Mouse (Mus musculus) heart, postnatal 36 days (tissue): ENCODE results near the gene Trim44. TPM values are rescaled to one million over a fixed set of nuclear protein-coding genes. Genes with fewer than 3 reads are reported as not detected.

Experiments used
- DNase-seq, 2 experiments: peaks; one replicate each; pipeline ENCODE4 v3.0.0; 2021 to 2022
- intact Hi-C: fragments of 180-260 bp; cut with DNase I; formaldehyde crosslinking; loops from one replicate; pipeline ENCODE4 v1.15.1; 2025
- total RNA-seq, 2 experiments: library from RNA; stranded (reverse); gene quantifications; 2 replicates each; pipeline ENCODE4 v1.2.3; 2021

Gene Trim44
- 10 to 100 TPM; 26.4 to 30.0 TPM for total RNA-seq

DNA sequence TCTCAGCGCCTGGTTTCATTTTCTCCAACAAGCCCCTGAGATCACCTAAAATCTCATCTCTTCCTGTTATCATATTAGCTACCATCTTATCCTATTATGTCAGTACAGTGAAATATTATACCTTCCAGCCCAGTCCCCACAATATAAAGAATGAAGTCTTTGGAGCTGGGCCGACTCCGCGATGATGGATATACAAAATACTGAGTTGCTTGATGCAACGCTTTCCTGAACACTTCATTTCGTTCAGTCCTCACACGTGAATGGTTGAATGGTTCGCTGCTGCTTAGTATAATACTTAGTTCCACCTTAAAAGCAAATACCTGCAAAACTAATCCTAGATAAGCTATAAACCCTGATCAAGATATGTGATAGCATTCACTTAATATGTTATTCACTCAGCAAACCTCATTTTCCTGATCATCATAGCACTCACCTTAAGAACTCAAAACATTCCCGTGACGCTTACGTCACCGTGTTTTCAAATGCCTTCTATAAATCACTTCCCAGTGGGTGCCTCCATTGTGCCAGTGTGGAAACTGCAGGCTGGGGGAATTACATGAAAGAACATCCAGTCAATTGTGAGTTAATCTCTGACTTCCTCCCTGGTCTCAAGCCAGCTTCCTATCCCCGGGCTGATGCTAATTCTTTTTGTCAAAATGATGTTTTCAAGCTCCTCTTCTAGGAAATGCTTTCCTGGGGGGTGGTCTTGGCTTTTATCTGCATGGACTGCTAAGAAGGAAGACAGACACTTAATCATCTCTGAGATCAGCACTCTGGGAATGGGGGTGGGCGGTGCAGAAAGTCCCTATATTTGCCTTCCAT is at the start of gene Trim44:
TSS of gene Trim44 (minus strand) at position 466 of the 822 bp plus-strand sequence.
- intact Hi-C loops: no loop called here
- no peak for DNase-seq

DNA sequence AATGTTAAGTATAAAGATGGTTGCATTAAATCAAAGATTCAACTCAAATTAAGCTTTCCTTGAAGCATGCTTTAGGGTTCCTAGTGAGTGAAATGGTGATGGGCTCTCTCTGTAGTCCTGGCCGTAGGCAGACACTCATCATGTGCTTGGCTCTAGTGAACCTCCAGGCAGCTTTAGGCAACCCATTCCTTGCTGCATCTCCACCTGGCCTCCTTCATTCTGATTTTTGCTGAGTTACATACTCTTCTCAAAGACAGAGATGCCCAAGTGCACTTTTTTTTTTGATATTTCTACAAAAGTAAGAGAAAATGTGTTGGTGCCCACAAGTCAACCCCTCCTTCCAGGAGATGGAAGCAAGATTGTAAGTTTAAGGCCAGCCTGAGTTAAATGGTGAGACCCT is 47.5 kb upstream of the Trim44 start:
- DNase-seq: no peak
- intact Hi-C loops: loop anchor here (10.0 kb wide), 1 partner anchor 760 kb away; no protein-coding TSS in a partner anchor

DNA sequence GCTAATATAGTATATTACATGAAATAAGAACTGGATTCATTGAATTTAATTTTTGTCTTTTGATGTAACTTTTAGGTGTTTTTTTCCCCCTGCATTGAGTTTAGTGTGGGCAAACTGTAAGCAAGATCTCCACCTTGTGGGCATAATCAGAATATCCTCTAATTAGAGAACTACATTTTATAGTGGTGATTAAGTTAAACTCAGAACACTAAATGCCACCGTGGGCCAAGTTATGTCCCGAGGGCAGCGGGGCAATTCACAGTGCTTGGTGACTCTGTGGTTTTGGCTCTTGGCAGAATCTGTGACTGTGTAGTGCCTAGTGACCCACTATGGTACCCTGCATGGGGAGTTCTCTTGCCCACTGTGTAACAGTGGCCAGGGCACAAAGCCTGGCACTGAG is 45.8 kb upstream of the Trim44 start:
- intact Hi-C loops: loop anchor here (1.0 to 10.0 kb wide), 7 partner anchors 53 to 759 kb away; partner anchors contain the start of gene Ldlrad3
- DNase-seq: no peak

DNA sequence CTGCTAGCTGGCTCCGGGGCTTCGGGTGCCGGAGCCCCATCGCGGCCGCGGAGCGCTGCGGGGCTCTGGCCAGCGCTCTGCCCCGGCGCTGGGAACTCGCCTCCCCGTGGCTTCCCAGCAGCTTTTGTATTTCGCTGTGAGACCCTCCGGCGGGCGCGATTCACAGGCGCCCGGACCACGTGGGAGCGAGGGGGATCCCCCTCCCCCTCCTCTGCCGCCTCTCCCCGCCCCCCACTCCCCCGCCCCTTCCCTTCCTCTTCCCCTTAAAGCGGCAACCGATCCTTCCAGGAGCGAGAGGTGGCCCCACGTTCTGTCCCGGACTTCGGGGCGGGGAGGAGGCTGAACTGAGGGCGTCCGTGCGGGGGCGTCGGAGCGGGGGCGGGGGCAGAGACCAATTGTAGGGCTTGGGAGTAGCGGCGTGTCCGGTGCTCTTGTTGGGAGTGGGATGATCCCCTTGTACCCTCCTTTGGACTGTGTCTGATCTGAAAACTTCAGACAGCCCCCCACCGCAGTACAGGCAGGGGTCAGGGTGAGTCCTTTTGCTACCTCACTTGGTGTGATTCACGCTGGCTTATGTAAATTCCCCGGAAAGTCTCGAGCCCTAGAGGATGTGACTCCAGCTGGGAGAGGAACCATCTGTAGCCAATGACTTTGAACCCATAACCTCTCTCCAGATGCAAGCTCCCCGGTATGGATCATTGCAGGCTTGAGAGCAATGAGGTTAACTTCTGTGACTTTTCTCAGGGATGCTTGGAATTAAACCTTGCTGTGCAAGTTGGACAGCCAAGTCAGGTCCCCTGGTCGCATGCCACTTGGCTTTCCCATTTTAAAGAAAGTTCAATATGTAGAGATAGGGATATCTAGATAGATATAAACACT is 44.3 kb upstream of the Trim44 start, which contains the start of gene Fjx1:
TSS of gene Fjx1 (minus strand) at position 829 of the 879 bp plus-strand sequence.
- peak; percentile 24 to 47 for DNase-seq
- intact Hi-C loops: loop anchor here (2.0 to 10.0 kb wide), 5 partner anchors 51 to 757 kb away; partner anchors contain the start of gene Ldlrad3

DNA sequence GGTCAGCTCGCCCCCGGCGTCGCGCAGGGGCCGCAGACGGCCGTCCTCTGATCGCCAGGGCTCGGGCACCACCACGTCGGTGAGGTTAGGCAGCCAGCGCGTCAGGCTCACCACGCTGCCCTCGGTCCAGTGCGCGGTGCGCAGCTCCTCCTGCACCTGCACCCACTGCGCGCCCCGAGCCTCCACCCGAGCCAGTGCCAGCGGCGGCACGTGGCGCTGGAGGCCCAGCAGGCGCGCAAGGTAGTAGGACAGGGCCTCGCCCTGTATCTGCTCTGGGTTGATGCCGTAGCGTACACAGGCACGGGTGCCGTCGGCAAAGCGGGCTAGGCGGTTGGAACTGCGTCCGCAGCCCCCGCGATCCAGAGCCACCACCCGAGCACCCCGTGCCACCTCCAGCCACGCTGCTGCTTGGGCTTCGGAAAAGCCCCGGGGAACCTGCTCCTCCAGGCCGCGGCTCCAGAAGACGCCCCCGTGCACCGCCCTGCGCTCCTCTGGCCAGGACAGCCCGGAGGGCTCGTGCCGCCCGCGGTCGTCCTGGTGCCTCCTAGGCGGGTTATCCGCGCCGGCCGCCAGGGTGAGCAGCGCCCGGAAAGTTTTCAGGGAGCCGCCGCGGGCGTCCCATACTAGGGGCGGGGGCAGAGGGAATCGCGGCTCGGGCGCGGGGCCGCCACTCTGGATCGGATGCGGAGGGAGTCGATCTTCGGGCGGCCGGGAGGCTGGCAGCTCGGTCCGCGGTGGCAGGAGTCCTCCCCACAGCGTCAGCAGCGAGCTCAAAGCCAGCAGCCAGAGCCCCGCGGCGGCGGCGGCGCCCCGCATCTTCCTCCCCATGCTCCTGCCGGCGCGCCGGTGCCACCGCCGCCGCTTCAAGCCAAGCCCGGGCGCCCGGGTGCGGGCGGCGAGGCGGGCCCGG is 43.4 kb upstream of the Trim44 start:
- intact Hi-C loops: loop anchor here (2.0 to 10.0 kb wide), 3 partner anchors 220 to 756 kb away; partner anchors contain the start of gene Ldlrad3
- peak; percentile 30 to 39 for DNase-seq

DNA sequence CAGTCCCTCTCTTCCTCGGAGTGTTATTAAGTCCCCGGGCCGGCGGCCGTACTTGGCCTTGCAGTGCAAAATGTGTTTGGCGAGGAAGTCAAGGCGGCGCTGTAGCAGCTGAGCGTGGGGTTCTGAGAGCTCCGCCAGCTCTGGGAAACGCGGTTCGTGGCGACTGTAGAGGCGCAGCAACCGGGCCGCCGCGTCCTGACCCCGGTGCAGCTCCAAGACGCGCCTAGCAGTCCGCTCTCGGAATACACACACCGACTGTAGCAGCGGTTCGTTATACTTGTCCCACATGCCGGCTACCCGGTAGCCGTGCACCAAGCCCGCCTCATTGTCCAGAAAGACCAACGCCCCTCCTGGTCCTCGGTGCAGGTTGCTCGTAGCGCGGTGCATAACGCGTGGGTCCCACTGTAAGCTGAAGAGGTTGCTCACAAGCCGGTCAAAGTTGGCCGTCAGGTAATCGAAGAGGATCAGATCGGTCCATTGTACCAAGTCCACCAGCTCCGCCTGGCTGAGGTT is 42.7 kb upstream of the Trim44 start:
- intact Hi-C loops: loop anchor here (2.0 to 10.0 kb wide), 3 partner anchors 220 to 756 kb away; partner anchors contain the start of gene Ldlrad3
- DNase-seq: peak; percentile 54 to 59

DNA sequence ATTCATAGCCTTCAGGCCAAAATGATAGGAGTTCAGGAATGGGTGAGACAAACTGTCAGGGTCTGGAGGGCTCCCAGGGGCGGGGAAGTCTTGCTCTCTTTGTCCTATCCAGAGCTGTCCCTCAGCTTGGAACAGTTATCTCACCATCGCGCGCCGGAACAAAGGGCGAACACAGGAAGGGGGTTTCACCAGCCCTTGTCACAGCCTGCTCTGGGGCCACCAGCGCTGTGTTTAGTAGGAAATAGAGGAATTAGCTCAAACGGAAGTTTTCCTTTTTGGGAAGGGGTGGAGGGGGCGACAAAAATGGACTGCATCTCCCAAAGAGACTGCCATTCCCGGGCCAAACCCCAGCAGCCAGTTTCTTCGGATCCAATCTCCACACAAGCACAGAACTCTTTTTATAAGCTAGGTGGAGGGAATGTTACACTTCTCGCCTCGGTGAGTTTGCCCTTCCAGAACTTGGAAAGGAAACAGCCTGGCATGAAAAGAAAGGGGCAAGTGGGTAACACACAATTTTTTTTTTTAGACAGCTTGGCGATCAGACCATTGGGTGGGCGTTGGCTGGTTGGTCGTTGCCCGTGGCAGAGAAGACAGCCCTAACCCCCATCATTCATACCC is 42.1 kb upstream of the Trim44 start:
- DNase-seq: peak; percentile 6 to 18
- intact Hi-C loops: loop anchor here (2.0 to 10.0 kb wide), 3 partner anchors 219 to 755 kb away; partner anchors contain the start of gene Ldlrad3

DNA sequence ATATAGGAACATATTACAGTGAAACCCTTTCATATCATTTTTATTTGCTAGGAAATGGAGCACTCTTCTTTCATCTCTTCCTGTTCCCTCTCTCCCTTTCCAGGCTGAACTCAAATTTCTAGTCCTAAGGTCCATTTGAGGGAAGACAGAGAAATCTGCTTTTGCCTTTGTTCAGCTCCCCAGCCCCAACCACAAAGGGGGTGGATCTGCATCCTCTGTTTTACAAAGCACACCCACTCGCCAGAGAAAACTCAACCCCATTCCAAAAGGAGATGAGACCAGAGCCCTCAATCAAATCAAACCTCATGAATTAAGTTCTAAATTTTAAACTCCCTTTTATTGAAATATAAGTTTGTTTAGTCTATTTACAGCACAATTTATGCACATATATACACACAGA is 41.4 kb upstream of the Trim44 start:
- intact Hi-C loops: no loop called here

DNA sequence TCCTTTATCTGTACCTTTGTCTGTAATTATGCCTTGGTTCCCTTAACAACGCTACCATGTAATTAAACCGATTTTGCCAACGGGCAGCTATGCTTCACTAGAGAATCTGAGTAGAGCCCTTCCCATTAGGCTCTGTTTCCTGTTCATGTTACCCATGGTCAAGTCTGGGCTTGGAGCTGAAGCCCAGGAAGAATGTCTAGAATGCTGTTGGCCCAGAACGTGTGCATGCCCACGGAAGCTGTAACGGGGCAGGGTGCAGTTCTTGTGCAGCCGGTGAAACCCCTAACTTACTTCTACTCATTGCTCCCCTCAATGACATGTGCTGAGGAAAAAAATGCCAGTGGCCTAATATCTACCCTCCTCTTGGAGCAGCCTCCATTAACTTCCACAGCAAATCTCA is 40.2 kb upstream of the Trim44 start:
- intact Hi-C loops: no loop called here

More for the DNA sequence above, 41.4 kb upstream of the Trim44 start:
- DNase-seq: no peak

DNA sequence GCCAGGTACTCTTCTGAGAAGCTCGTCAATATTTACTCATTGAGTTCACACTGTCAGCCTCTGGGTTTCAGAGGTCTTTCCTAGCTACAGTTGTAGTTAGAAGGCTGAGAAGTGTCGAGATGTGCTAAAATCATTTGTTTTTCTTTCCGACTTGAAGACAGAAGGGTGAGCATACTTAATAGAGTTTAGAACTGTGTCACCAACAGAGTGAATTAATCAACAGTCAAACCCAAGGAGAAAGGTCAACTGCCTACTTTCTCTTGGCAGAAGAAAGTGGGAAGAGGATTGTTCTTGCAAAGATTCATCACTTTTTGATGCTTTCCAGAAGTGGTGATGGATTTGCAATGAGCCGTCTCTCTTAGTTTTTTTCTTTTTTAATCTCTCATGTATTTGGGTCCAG is 39.2 kb upstream of the Trim44 start:
- intact Hi-C loops: no loop called here

More for the DNA sequence above, 40.2 kb upstream of the Trim44 start:
- no peak for DNase-seq

DNA sequence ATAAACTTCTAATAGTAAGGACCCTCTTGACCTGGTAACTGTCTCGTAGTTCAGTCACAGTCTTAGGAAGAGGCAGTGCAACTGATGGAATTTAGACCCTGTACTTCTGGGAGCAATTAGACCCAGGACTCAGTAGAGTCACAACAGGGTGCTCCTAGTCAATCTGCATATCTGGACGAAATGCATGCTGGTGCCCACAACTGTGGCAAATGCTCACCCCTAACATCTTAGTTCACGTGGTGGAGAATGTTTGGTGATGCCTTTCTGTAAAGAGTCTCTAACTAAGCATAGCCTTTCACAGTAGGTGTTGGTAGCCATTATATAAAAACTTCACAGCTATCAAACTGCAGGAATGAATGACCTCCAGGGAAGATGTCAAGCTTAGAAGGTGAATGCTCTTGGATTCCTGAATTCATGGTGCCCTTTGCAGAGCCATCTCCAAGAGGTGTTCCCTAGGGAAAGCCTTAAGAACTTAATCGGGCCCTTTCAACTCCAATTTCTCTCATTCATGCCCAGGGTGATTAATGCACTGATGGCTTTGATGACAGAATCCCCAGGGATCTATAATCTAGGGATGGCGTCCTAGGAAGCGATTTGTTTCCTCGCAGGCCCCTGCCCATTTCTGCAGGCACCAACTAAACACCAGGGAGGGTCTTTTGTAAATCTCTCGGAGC is 29.9 kb upstream of the Trim44 start:
- no peak for DNase-seq
- intact Hi-C loops: no loop called here

More for the DNA sequence above, 39.2 kb upstream of the Trim44 start:
- DNase-seq: no peak

DNA sequence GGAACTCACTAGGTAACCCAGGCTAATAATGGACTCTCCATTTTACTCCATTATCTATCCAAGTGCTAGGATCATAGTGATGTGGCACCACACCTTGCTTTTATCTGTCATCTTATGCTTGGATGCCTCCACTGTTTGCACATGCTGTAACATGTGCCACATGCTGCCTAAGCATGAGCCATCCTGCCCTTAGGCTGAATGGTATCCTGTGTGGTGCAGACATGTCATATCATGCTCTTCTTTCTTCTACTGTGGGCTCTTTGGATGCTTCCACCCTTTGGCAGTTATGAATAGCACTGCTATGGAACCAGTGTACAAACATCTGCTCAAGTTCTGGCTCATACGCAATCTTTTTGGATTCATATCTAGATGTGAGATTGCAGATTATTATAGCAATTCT is 26.3 kb upstream of the Trim44 start:
- intact Hi-C loops: no loop called here
- DNase-seq: no peak

DNA sequence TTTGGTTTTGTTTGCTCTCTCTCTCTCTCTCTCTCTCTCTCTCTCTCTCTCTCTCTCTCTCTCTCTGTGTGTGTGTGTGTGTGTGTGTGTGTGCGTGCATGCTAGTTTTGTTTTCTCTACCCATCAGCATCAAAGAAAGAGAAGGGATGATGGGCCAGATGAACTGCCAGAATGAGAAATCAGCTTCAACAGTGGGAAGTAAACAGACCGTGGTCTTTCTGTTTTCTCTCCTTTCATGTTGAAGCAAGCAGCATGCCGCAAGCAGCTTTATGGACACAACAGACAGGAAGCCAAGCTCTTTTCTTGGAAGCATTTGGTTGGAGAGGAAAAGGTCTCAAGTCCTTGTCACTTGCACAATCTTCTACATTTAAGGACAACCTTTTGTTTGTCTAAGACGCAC is 23.5 kb upstream of the Trim44 start:
- intact Hi-C loops: no loop called here
- DNase-seq: no peak

DNA sequence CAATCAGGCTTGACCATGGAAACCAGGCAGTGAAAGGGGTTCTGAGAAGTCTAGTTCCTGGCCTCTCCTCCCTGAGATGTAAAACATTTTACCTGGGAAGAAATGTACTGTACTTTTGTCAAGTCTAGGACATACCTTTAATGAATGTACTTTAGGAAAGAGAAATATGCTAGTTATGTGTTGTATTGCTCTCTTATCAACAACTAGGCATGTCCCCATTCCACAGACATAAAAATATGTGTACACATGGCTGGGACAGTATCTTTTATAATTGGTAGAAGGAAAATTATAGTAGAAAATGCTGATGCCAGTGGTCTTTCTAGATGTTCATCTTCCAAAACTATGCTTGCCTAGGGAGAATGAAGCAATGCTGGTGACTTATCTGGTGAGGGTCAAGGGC is 20.3 kb upstream of the Trim44 start:
- intact Hi-C loops: no loop called here
- no peak for DNase-seq

DNA sequence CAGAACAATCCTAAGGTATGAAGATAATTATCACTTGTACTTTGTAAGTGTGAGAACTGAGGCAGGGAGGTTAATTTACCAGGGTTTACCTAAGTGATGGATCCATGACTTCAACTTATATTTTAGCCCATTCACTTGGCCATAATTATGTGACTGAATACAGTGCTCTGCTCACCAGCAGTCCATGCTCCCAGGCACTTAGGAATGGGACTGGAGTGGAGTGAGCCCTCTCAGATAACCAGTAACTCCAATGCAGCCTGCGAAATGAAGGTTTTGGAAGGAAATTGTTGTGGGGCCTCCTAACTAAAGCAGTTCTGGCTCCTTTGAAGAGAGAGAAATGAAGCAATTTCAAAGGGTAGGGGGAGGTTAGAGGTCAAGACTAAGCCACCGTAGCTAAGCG is 18.8 kb upstream of the Trim44 start:
- DNase-seq: no peak
- intact Hi-C loops: no loop called here

DNA sequence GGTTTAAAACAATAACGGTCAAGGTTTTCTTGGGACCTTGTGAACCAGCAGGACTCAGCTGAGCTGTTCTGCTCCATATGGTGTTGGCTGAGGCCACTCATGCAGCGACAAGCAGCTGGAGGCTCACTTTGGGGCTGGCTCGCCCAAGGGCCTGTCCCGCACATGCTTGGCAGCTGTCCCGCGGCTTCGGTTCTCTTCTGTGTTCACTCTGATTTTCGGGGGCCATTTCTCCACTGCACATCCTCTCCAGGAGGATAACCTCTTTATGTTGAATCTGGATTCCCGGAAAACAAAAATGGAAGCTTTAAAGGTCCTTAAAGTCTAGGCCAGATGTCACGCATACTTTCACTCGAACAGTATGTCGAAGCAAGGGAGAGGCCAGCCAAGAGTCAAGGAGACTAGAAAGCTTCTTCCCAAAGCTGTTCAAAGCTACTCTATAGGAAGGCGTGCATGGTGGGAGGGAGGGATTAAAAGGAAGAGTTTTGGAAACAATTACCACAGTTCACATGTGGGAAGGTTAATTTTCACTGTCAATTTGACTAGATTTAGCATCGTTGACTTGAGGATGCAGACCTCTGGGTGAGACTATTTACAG is 8.6 kb upstream of the Trim44 start:
- intact Hi-C loops: no loop called here
- no peak for DNase-seq

DNA sequence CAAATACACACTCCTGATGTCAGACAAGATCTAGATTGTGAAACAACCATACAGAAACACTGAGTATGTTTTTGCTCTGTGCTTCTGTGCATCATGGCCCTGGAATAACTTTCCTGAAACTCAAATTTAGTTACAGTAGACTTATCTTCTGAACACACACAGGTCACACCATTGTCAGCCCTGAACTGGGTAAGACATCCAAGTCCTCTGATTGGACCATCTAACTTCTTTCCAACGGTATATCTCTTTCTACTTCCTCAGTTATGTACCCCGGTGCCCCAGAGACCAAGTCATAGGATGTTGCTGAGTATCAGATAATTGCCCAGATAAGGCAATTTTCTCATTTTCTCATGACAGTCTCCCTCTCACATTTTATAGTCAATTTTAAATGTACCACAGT is 5.1 kb upstream of the Trim44 start:
- no peak for DNase-seq
- intact Hi-C loops: no loop called here

DNA sequence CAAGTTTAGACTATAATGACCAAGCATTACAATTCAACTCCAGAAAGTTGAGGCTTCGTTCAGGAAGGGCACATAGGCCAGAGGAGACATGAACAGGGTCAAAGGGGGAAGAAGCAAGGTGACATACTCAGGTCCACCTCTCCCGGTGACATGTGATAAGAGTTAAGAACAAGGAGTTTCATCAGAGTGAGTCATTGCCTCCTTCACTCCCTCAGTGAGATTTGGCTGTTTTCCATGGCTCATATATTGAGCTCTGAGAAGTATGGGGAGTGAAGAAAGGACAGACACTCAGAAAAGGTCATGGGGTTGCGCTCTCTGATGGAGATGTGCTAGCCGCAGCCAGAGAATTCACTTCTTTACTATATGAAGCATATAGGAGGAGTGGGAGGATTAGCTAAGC is 3.0 kb upstream of the Trim44 start:
- no peak for DNase-seq
- intact Hi-C loops: no loop called here
